20 mouse cellular contexts compared by ENCODE assay signal in genomic region chr2:102809436-102809835, GRCm38 (mm10).
"Had no signal": no experiment of that assay in that cellular context is flagged by ENCODE, and none has a peak within 500 bp of the region (broad histone marks: within the 10 kb centered on the region; RNA-seq: fewer than 3 reads in every experiment).

No protein-coding gene starts in this region.

- H3K4me1 ChIP-seq: kidney, embryonic 15.5 days; limb, embryonic 12.5 days; liver, embryonic 12.5 days; liver, embryonic 15.5 days; midbrain, embryonic 12.5 days; neural tube, embryonic 13.5 days had no signal

- H3K4me2 ChIP-seq: kidney, embryonic 15.5 days; limb, embryonic 12.5 days; liver, embryonic 12.5 days; liver, embryonic 15.5 days; midbrain, embryonic 12.5 days; neural tube, embryonic 13.5 days had no signal

- H3K27ac ChIP-seq: kidney, embryonic 15.5 days; left cerebral cortex, adult 2 months; limb, embryonic 12.5 days; liver, embryonic 12.5 days; liver, embryonic 15.5 days; midbrain, embryonic 12.5 days; neural tube, embryonic 13.5 days had no signal

- ATAC-seq: intestine, postnatal 0 days; liver, embryonic 12.5 days; lung, postnatal 0 days; midbrain, embryonic 16.5 days had no signal

- DNase-seq: kidney, postnatal 10 days; kidney, postnatal 36 days; layer of hippocampus, postnatal 36 days; liver; lung, adult 18-20 months; lung, postnatal 36 days; thymus, adult 2 months; thymus, postnatal 14 days; thymus, postnatal 4 days had no signal

- H3K9ac ChIP-seq: kidney, embryonic 15.5 days; limb, embryonic 12.5 days; liver, embryonic 12.5 days; liver, embryonic 15.5 days; midbrain, embryonic 12.5 days; neural tube, embryonic 13.5 days had no signal

- H3K4me3 ChIP-seq: kidney, embryonic 15.5 days; left cerebral cortex, adult 2 months; limb, embryonic 12.5 days; liver, embryonic 12.5 days; liver, embryonic 15.5 days; midbrain, embryonic 12.5 days; myocyte; neural tube, embryonic 13.5 days had no signal

- H3K27me3 ChIP-seq: kidney, embryonic 15.5 days; limb, embryonic 12.5 days; liver, embryonic 12.5 days; liver, embryonic 15.5 days; midbrain, embryonic 12.5 days; neural tube, embryonic 13.5 days had no signal

- H3K36me3 ChIP-seq: kidney, embryonic 15.5 days; limb, embryonic 12.5 days; midbrain, embryonic 12.5 days; neural tube, embryonic 13.5 days had no signal

- H3K9me3 ChIP-seq: kidney, embryonic 15.5 days; limb, embryonic 12.5 days; liver, embryonic 12.5 days; liver, embryonic 15.5 days; midbrain, embryonic 12.5 days; neural tube, embryonic 13.5 days had no signal
